Mouse (Mus musculus): ENCODE data around the gene Gm48551.

The Gm48551 gene

DNA sequence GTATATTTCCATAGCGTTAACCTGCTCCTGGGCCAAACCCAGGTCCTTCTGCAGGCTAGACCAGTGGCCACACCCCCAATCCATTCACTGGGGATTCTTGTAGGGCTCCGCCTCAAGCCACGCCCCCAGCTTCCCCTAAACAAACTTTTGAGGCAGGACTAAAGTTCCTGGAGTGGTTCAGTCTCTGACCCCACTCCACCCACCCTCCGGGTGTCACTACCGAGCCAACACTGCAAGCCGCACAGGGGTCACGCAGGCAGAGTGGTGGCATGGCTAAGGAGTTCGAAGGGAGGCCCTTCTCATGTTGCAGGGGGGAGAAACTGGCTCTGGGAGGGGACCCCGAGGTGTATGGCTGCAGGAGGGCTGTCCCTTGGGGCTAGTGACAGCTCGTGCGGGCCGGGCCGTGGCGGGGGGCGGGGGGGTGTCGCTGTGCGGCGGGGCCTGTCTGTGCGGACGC lies 45.4 kb downstream of the Gm48551 start:
- DNase-seq (ENCODE audit: low spot score in 2 of 2), result peak; percentile 74 to 90

DNA sequence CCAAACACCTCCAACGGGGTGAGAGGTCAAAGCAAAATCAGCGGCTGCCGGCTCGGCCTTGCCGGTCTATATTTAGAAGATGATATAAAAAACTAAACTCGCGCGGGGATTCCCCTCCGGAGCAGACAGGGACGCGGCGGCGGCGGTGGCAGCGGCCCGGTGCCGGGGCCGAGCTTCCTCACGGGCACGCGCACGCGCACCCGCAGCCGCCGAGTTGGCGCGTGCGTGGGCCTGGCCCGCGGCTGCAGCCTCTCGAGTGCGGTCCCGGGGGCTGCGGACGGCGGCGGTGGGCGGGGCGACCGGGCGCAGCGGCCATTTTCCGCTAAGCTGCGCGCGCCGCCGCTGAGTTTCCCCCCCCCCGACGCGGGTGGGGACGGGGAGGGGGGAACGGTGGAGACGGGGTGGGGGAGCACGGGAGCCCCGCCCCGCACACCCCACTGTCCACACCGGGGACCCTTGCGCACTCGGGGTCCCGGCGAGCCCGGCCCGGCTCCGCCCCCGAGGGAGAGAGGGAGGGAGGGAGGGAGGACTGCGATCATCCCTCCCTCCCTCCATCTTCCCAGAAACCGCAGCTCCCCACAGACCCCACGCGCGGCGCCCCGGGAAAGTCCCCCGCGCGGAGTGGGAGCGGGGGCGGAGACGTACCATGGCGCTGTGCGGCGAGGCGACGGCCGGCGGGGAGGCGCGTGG lies 46.0 kb downstream of the Gm48551 start:
- peak; percentile 78 to 84 for DNase-seq (ENCODE audit: low spot score in 2 of 2)

DNA sequence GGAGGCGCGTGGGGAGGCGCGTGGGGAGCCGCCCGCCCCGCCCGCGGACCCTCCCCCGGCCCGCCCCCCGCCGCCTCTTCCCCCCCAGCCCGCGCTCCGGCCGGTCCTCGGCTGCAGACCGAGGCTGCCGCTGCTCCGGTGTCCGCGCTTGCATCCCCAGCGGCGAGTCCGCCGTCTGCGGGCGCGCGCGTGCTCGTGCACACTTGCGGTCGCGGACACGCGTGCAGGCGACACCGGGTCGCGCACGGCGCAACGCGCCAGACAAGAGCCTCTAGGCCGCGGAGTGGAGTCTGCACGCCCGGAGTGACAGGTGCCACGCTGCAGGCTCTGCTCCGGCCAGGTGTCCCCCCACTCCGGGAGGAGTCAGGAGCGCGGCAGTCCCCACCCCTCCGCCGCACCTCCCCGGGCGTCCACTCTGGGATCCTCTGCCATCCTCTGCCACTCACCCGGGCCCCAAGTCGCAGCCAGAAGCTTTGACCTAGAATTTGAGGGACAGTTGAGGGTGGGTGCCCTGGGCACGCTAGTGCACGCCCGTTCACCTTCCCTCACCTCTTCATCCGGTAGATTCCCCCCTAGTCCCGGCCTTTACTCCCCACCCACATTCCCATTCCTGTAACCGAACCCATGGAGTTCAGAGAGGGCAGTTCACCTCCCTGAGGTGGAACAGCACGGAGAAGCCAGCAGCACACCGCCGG lies 46.7 kb downstream of the Gm48551 start:
- peak; percentile 46 to 69 for DNase-seq (ENCODE audit: low spot score in 2 of 2)

DNA sequence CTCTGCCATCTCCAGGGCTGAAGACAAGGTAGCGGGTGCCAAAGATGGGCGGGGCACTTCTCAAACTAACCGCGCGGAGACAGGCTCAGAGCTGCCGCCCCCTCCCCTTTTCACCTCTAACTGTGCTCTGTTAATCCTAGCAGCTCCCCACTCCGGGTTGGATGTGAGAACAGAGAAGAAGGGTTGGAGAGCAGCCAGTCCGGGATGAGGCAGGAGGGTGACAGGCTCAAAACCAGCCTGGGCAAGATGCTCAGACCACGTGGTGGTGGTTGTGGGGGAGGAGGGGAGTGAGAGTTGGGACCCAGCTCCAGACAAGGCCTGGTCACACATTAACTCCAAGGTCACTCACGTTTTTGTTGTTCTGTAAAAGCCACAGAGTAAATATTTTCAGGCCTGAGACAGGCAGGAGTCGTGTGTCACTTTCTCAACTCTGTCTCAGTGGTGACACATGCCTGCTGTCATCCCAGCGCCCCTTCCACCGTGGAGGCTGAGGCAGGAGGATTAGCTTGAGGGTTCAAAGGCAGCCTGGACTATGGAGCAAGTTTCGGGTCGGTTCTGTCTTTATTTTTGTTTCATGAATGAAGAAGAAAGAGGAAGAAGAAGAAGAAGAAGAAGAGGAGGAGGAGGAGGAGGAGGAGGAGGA lies 47.4 kb downstream of the Gm48551 start:
- peak; percentile 10 to 51 for DNase-seq (ENCODE audit: low spot score in 2 of 2)

DNA sequence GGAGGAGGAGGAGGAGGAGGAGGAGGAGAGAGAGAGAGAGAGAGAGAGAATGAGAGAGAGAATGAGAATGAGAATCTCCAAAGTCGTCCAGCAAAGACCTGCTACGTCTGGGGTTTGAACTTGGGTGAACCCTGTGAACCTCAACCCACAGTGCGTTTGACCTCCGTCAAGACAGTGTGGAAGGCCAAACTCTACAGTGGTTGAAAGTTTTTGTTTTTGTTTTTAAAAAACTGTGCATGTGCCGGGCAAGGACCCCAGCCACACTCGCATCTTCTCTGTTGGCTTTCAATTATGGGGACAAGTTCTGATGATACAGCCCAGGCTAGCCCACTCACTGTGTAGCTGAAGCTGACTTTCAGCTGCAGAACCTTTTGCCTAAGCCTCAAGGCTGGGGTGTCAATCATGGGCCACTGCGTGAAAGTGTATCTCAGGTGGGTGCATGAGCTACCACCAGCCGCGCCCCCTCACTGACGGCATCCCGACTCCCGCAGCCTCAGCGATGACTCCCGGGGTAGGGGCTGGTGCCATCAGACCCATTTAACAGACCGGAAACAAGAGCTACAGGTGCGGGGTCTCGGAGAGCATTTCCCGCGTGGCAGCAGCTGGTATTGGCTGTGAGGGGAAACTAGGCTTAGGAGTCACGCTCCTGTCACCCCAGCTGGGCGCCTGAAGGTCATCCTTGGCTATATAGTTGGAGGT lies 48.1 kb downstream of the Gm48551 start:
- DNase-seq (ENCODE audit: low spot score in 2 of 2), result peak in 1 of 2 experiments; percentile 10

DNA sequence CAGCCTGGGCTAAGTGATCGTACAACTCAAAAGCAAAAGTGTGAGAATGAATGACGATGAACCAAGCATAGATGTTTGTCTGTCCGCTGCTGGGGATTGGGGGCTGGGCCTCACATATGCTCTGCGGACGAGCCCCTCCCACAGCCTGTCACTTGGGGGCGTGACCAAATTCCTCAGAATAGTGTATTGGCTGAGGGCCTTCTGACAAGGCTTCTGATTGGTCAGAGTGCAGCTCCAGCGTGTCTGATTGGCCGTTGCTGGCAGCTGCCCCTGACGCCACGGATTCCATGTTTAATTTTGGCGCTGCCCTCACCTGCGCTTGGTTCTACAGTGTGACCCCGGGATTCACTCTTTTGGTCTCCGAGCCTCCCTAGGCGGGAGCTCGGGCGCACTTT lies 48.6 kb downstream of the Gm48551 start:
- DNase-seq (ENCODE audit: low spot score in 2 of 2), result peak; percentile 75 to 92

DNA sequence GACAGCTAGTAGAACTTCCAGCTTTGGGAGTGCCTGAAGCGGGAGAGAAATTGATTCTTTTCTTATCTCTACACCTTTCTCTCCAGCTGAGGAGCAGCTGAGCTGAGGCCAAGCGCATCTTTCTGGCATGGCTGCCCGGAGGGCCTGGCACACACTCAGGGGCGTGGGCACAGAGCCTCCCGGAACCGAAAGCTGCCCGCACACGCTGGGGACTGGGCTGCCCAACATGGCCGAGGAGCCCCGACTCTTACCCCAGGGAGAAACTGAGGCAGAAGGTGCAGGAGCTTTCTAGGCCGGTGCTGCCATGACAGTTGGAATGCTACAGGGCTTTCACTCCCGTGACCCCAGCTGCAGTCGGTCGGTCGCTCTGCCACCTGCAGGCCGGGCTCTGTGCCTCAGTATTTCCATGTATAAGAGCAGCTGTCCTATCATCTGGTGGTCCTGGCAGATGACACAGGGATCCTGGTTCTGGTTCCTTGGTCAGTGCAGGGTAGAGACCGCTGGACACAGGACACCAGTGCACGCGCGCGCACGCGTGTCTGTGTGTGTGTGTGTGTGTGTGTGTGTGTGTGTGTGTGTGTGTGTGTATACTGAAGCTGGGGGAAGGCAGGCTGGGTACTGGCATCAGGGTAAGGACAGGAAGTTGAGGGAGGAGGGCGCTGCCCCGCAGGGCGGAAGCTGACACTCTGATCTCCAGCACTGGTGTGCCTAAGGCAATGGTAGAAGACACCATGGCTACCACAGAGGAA lies 49.4 kb downstream of the Gm48551 start:
- DNase-seq (ENCODE audit: low spot score in 2 of 2), result peak; percentile 35 to 68

DNA sequence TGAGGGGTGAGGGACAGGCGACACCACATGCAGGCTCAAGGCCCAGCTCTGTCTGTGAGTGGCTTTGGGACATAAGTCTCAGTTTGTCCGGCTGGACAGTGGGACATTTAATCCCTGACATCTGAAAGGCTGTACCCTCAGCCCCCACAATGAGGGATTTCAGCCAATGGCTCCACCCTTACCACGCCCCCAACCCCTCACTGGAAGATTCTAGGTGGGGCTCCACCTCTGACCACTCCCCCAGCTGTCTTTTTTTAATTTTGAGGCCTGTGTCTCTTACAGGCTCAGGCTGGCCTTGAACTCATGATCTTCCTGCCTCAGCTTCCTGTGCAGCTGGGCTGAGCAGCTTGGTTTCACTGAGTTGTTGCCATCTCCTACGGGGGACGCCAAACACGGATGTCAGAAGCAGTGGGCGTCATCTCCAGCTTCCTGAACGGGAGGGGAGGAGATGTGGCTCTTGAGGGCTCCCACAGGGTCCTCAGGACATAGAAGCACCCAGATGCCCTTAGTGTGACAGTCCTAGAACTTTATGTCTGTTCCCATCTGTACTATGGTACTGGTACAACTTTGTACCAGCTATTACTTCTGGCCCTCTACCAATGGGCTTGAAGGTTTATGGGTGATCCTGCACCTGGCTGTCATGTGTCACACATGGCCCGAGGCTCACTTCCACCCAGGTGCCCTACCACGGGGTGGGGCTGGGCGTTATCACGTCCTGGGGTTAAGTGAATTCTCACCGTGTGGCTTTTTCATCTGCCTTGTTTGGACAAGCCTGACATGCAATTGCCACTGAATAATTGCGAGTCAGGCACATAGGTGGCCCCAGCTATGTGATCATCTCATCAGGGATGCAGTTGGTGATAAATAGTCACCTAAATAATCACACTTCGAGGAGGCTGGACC lies 50.3 kb downstream of the Gm48551 start:
- peak in 1 of 2 experiments; percentile 57 for DNase-seq (ENCODE audit: low spot score in 2 of 2)

DNA sequence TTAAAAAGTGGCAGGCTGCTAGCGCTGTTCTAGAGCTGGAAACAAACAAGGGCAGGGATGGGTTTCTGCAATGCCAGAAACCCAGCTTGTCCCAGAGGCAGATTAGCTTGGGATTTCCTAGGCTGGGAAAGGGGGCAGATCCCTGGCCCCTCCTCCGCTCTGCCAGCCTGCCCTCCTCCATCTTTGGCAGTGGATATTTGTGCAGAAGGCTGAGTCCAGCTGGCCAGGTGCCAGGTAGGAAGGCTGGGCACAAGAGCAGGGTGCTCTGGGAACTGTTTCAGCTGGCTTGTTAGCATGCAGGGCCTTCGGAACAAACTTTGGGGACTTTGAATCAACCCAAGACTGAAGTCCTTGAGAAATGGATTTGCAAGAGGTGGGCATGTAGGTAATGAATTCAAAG lies 51.2 kb downstream of the Gm48551 start:
- peak in 1 of 2 experiments; percentile 24 for DNase-seq (ENCODE audit: low spot score in 2 of 2)

DNA sequence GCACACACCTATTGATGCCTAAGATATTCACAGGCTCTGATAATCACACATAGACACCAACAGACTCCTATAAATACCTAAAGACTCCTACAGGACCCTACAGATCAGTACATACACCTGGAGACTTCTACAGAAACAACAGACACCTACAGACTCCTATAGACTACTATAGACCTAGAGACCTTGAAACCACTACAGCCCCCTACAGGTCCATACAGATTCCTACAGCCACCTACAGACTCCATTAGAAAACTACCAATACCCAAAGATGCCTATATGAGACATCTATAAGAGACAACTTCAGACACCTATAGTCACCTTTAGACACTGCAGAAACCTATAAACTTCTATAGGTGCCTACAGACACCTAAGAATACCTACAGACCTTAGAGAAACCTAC lies 56.8 kb downstream of the Gm48551 start:
- no peak for DNase-seq (ENCODE audit: low spot score in 2 of 2)
